Mouse (Mus musculus) thymus, adult 2 months (tissue): ENCODE measurements around the gene Rrp1. TPM values are rescaled to one million over a fixed set of nuclear protein-coding genes. Genes with fewer than 3 reads are reported as not detected.

Experiments used
- DNase-seq: peaks from one replicate; pipeline ENCODE4 v3.0.0; 2021
- H3K27ac ChIP-seq: fragments of 200-500 bp; 2 replicates; pipeline ENCODE4 v1.5.1; 2012; ENCODE audit warnings: low read length, control low read depth; ENCODE audit not compliant: control insufficient read depth, insufficient read depth
- H3K27me3 ChIP-seq: fragments of 200-500 bp; 2 replicates; pipeline ENCODE4 v1.6.1; 2012; ENCODE audit warnings: mild to moderate bottlenecking, low read length, moderate library complexity, mixed read lengths; ENCODE audit not compliant: control insufficient read depth, insufficient read depth
- H3K36me3 ChIP-seq: fragments of 200-500 bp; 2 replicates; pipeline ENCODE4 v1.6.1; 2012; ENCODE audit warnings: mild to moderate bottlenecking, low read length, moderate library complexity; ENCODE audit not compliant: control insufficient read depth, insufficient read depth
- H3K4me1 ChIP-seq: fragments of 200-500 bp; replicated peaks from 2 replicates; pipeline ENCODE4 v1.6.1; 2012; ENCODE audit warnings: low read length; ENCODE audit not compliant: control insufficient read depth, insufficient read depth
- H3K4me3 ChIP-seq: fragments of 200-500 bp; 2 replicates; pipeline ENCODE4 v1.5.1; 2012; ENCODE audit warnings: mild to moderate bottlenecking, low read length, control low read depth, moderate library complexity; ENCODE audit not compliant: control insufficient read depth, insufficient read depth
- CTCF ChIP-seq: fragments of 200-500 bp; IDR thresholded peaks from 2 replicates; pipeline ENCODE4 v1.5.1; 2012; ENCODE audit warnings: mild to moderate bottlenecking, control low read depth, low read length, moderate library complexity, borderline replicate concordance; ENCODE audit not compliant: control insufficient read depth, poor library complexity, insufficient read depth; ENCODE audit errors: extremely low read depth
- POLR2A ChIP-seq: fragments of 200-500 bp; IDR thresholded peaks from 2 replicates; pipeline ENCODE4 v1.6.1; 2012; ENCODE audit warnings: mild to moderate bottlenecking, low read length, control low read depth, moderate library complexity; ENCODE audit not compliant: control insufficient read depth, poor library complexity, insufficient read depth; ENCODE audit errors: extremely low read depth
- WGBS: fragments of 180-500 bp; shearing (Covaris S2); methylation state at CpG from one replicate; pipeline ENCODE4 v1.1.7; 2018; 5-methylcytosine and 5-hydroxymethylcytosine counted together
- polyA plus RNA-seq: library from polyadenylated mRNA; depleted of rRNA; stranded (reverse); fragments of >200 nt; gene quantifications from 2 replicates; pipeline ENCODE4 v1.2.3, GENCODE M21; 2012

Rrp1 gene
- polyA plus RNA-seq, 1 experiment: 133 TPM

DNA sequence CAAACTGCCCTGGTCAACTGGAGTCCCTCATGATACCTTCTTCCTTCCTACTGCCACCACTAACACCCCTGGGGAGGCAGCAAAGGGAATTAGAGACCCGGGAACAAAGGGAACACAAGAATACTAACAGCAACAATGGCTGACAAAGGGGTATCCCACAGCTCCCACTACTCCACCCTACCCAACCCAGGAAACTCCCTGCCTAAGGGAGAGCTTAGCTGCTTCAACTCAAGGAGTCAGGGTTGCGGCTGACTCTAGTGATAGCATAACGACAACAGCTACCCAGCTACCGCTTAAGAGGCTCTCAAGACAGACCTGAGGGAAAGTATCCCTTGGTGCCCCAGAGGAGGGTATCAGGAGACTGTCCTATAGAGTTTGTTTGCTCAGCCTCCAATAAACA, 45.3 kb downstream of the Rrp1 start:
- TF ChIP-seq CTCF (no peak), POLR2A (no peak)
- peaks cover 11% of the 10 kb centered on the region for H3K4me1 ChIP-seq
- no peak overlapping the region for H3K27ac ChIP-seq
- no peaks in the 10 kb centered on the region for H3K36me3 ChIP-seq
- no peak for DNase-seq
- 85% methylated on average over 4 of the region's 4 CpGs for WGBS
- no peaks in the 10 kb centered on the region for H3K27me3 ChIP-seq
- no peak overlapping the region for H3K4me3 ChIP-seq

DNA sequence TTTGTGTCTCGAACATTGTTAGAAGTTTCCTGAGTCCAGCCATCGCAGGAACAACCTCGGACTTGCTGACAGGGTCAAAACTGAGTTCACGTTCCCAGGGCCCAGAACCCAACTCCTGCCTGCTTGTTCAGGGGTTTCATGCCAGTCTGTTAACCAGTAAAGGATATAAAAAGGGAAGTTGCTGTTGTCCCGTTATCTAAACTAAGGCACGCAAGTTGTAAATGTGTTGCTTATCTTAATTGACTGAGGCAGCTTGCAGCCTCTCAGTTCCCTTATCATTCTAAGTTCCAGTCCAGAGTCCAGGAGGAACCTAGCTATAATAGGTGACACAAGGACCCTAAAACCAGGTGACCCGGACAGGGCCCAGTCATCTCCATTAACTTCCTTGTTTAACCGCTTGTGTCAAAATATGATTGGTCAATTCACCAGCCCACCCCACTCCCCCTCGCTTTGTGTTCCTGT, 46.0 kb downstream of the Rrp1 start:
- Histone ChIP-seq H3K4me1 (peaks cover 6% of the 10 kb centered on the region; the same call in 1 of the 2 replicates), H3K27me3 (no peaks in the 10 kb centered on the region), H3K27ac (no peak overlapping the region), H3K4me3 (no peak overlapping the region), H3K36me3 (no peaks in the 10 kb centered on the region)
- DNase-seq: no peak
- no peak for TF ChIP-seq CTCF
- TF ChIP-seq POLR2A: no peak
- WGBS: 29% methylated on average over 9 of the region's 9 CpGs

GRCm38 (mm10) chr10:78366195-78366834, 46.5 kb downstream of the Rrp1 start:
- Histone ChIP-seq H3K27ac (no peak overlapping the region), H3K4me1 (peaks cover 1% of the 10 kb centered on the region; the same call in 1 of the 2 replicates), H3K27me3 (no peaks in the 10 kb centered on the region), H3K36me3 (no peaks in the 10 kb centered on the region), H3K4me3 (no peak overlapping the region)
- WGBS: 71% methylated on average over 5 of the region's 5 CpGs
- no peak for DNase-seq
- TF ChIP-seq CTCF (no peak), POLR2A (no peak)

DNA sequence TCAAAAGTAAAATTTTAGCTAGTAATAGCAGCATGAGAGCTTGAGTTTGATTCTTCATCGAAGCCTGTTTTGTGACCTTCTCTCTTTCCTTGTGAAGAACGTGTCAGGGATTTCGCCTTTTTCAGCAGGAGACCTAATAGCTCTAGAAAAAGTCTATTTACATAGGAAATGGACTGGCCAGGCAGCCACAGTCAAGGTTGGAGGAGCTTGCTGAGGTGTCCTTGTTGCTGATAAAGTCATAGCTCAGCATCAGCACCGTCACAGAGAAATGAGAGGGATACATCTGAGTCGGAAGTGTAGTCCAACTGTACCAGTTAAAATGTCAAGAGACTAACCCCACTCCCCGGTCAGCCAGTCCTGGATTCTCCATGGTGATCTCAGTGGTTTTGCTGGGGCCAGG, 47.3 kb downstream of the Rrp1 start:
- WGBS: 95% methylated on average over 6 of the region's 6 CpGs

GRCm38 (mm10) chr10:78364106-78364505, 48.7 kb downstream of the Rrp1 start:
- 8% methylated on average over 2 of the region's 2 CpGs for WGBS

More for the DNA sequence above, 47.3 kb downstream of the Rrp1 start:
- TF ChIP-seq POLR2A: no peak
- no peak for TF ChIP-seq CTCF
- DNase-seq: no peak
- Histone ChIP-seq H3K4me1 (no peaks in the 10 kb centered on the region), H3K36me3 (no peaks in the 10 kb centered on the region), H3K4me3 (no peak overlapping the region), H3K27me3 (no peaks in the 10 kb centered on the region), H3K27ac (no peak overlapping the region)

GRCm38 (mm10) chr10:78363366-78363765, 49.5 kb downstream of the Rrp1 start:
- TF ChIP-seq CTCF: no peak
- TF ChIP-seq POLR2A: no peak
- no peak for DNase-seq
- 83% methylated on average over 6 of the region's 6 CpGs for WGBS

More at GRCm38 (mm10) chr10:78364106-78364505, 48.7 kb downstream of the Rrp1 start:
- Histone ChIP-seq H3K27ac (no peak overlapping the region), H3K27me3 (no peaks in the 10 kb centered on the region), H3K4me1 (no peaks in the 10 kb centered on the region), H3K4me3 (no peak overlapping the region), H3K36me3 (no peaks in the 10 kb centered on the region)
- no peak for DNase-seq
- TF ChIP-seq CTCF (no peak), POLR2A (no peak)

DNA sequence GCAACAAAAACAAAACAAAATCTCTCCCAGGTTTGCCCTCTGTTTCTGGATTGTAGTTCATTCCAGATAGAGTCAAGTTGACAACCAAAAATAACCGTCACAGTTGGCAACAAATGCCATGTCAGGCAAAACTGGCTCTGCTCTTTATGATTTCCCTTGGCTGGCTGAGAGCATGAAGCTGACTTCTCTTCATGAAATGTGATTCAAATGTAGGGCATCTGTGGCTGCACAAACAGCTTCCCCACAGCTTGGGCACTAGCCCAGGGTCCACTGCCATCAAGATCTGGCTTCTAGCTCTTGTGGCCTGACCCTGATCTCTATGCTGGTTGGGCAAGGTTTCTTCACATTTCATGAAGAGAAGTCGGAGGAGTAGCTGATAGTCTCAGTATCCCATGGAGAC, 50.9 kb downstream of the Rrp1 start:
- Histone ChIP-seq H3K27ac (no peak overlapping the region), H3K27me3 (no peaks in the 10 kb centered on the region), H3K36me3 (no peaks in the 10 kb centered on the region), H3K4me3 (no peak overlapping the region), H3K4me1 (no peaks in the 10 kb centered on the region)
- WGBS: 95% methylated on average over 2 of the region's 2 CpGs
- TF ChIP-seq CTCF (no peak), POLR2A (no peak)
- no peak for DNase-seq

More at GRCm38 (mm10) chr10:78363366-78363765, 49.5 kb downstream of the Rrp1 start:
- no peaks in the 10 kb centered on the region for H3K27me3 ChIP-seq
- no peaks in the 10 kb centered on the region for H3K36me3 ChIP-seq
- H3K27ac ChIP-seq: no peak overlapping the region
- no peak overlapping the region for H3K4me3 ChIP-seq
- no peaks in the 10 kb centered on the region for H3K4me1 ChIP-seq
